Mouse (Mus musculus) embryonic facial prominence, embryonic 10.5 days (tissue): ENCODE data around the gene Snapc4. TPM values are rescaled to one million over a fixed set of nuclear protein-coding genes. Genes with fewer than 3 reads are reported as not detected.

Experiments used
- DNase-seq: peaks from one replicate; pipeline ENCODE4 v3.0.0-alpha.2; 2017; ENCODE audit warnings: low spot score
- H3K27ac ChIP-seq: fragments of 300-500 bp; sonication (generic); replicated peaks from 2 replicates; pipeline ENCODE4 v1.5.1; 2016; ENCODE audit warnings: mild to moderate bottlenecking
- H3K27me3 ChIP-seq: fragments of 300-500 bp; sonication (generic); replicated peaks from 2 replicates; pipeline ENCODE4 v1.6.1; 2016; ENCODE audit warnings: low read depth, mild to moderate bottlenecking; ENCODE audit not compliant: poor library complexity, severe bottlenecking
- H3K36me3 ChIP-seq: fragments of 300-500 bp; sonication (generic); replicated peaks from 2 replicates; pipeline ENCODE4 v1.6.1; 2016; ENCODE audit warnings: mild to moderate bottlenecking, moderate library complexity
- H3K4me1 ChIP-seq: fragments of 300-500 bp; sonication (generic); 2 replicates; pipeline ENCODE4 v1.6.1; 2016
- H3K4me3 ChIP-seq: fragments of 300-500 bp; sonication (generic); 2 replicates; pipeline ENCODE4 v1.5.1; 2016; ENCODE audit warnings: mild to moderate bottlenecking, moderate library complexity
- H3K9me3 ChIP-seq: fragments of 300-500 bp; sonication (generic); 2 replicates; pipeline ENCODE4 v1.6.1; 2016; ENCODE audit warnings: mild to moderate bottlenecking
- WGBS: fragments of 180-500 bp; shearing (Covaris S2); methylation state at CpG from one replicate; pipeline ENCODE4 v1.1.7; 2016; 5-methylcytosine and 5-hydroxymethylcytosine counted together
- polyA plus RNA-seq: library from polyadenylated mRNA; unstranded; fragments of >200 nt; fragmentation: Nextera tagmentation; extraction: Ambion mirVana; gene quantifications from 2 replicates; pipeline ENCODE4 v1.2.1, GENCODE M21; 2016

Snapc4 gene
- polyA plus RNA-seq, 1 experiment from 2014 or later = 39.3 TPM

DNA sequence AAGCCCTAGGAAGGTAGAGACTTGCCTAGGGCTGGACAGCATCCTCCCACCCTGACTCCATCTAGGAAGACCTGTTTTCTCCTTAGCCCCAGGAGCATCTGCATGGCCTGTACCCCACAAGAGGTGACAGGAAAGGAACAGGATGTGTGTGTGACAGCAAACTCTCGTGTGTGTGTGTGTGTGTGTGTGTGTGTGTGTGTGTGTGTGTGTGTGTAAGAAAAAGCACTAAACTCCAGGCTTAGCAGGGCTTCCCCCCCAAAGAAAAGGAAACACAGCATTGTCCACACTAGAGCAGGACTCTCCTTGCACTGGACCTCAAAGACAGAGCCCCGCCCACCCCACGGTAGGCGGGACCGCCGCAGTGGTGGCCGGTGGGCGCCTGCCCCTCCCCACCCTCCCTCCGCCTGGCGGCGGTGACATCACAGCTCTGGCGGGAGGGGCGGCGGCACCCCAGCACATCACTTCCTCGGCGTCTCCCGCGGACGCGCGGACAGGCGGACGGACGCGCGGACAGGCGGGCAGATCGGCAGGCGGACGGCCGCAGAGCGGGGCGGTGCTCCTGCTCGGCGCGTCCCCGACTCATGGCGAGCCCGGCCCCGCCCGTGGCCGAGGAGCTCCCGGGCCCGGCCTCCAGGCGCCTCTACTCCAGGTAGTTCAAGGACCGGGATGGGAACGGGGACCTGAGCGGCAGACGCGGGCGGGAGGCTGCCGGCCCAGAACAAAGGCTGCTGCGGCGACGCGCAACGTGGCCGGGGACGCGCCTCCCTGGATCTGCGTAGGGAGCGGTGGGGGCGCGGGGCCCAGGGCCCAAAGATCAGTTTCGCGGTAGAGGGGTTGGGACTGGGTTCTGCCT is 65.2 kb downstream of the Snapc4 start, which contains the start of gene Gpsm1:
TSS of gene Gpsm1 (plus strand) at position 444 of the 853 bp plus-strand sequence.
- WGBS = under 1% methylated on average over 65 of the region's 66 CpGs
- no peaks in the 10 kb centered on the region for H3K27me3 ChIP-seq
- peaks cover 76% of the 10 kb centered on the region for H3K4me1 ChIP-seq
- H3K36me3 ChIP-seq = peaks cover 29% of the 10 kb centered on the region
- H3K9me3 ChIP-seq = no peaks in the 10 kb centered on the region
- H3K27ac ChIP-seq = peak within 1 kb of the TSS; percentile 97
- DNase-seq = peak; percentile 95
- H3K4me3 ChIP-seq = peak within 1 kb of the TSS; percentile 91

DNA sequence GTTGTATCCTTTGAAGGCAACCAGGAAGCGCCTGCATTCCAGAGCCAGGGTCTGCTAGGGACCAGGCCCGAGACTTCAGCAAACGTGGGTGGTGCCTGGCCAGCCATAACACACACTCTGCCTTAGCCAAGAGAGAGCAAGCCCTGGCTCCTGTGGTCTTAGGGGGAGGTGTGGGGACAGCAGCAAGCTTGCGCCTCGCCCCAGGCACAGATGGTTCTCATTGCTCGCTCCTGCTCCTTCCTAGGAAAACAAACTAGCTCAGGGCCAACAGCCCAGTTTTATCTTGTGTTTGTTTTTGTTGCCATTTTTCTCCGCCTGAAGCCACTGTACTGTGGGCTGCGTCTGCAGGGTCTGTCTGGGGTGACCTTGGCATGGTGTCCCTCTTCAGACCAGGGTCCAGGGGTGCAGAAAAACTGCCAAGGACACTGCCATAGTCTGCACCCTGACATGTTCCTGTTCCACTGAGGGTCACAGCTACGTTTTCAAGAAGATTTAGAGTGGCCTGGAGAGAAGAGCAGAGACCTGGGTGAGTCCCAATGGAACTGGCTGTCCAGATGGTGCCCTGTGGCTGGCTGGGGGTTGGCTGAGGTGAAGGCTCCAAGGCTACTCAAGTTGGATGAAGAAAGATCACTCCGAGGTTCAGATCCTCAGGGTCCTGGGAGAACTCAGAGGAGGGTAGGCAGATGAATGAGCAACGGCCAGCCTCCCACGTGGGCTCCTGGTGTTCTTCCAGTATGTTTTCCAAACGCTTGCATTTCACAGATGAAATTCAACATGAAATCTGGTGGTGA is 66.0 kb downstream of the Snapc4 start:
- peak; percentile 81 for DNase-seq
- peaks cover 81% of the 10 kb centered on the region for H3K4me1 ChIP-seq
- peaks cover 22% of the 10 kb centered on the region for H3K36me3 ChIP-seq
- H3K9me3 ChIP-seq = no peaks in the 10 kb centered on the region
- H3K27me3 ChIP-seq = no peaks in the 10 kb centered on the region
- H3K27ac ChIP-seq = peak overlapping the region; percentile 97
- WGBS = 36% methylated on average over 13 of the region's 13 CpGs
- peak overlapping the region; percentile 91 for H3K4me3 ChIP-seq

DNA sequence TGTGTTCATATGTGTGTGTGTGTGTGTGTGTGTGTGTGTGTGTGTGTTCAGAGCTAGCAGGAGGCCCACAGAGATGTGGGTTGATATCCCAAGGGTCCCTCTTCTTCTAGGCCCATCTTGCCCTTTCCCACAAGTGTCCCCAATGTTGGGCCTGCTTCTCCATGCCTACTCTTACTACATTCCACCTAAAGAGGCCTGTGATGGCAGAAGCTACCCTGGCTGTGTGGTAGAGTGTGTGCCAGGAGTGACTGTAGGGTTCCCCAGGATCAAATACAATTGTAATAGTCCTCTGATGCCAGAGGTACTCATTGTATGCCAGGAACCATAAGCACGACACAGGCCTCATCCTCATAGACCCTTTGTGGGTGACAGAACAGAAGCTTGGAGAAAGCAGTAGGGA is 67.1 kb downstream of the Snapc4 start:
- Histone ChIP-seq H3K4me1 (peaks cover 81% of the 10 kb centered on the region), H3K27ac (peak overlapping the region; percentile 97), H3K4me3 (no peak overlapping the region), H3K27me3 (no peaks in the 10 kb centered on the region), H3K36me3 (peaks cover 12% of the 10 kb centered on the region), H3K9me3 (no peaks in the 10 kb centered on the region)
- DNase-seq = no peak
- 93% methylated on average over 1 of the region's 1 CpGs for WGBS

DNA sequence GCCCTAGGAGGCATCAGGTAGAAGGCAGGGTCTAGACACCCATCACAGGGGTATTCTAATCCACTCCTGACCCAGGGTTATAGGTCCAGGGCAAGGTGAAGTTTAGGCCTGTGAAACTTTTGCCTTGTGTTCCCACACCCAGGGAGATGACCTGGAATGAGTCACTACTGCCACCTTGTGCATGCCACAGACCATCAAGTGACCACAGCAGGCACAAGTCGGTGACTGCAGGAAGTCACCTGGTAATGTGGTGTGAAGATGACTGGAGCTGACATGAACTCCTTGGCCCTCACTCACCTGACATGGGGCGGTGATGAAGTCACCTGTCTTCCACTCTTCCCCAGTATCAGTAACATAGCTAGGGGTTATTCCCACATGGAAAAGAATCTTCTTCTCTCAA is 67.6 kb downstream of the Snapc4 start:
- Histone ChIP-seq H3K27me3 (no peaks in the 10 kb centered on the region), H3K27ac (peak overlapping the region; percentile 97), H3K4me1 (peaks cover 75% of the 10 kb centered on the region), H3K4me3 (no peak overlapping the region), H3K36me3 (peaks cover 6% of the 10 kb centered on the region), H3K9me3 (no peaks in the 10 kb centered on the region)
- 60% methylated on average over 2 of the region's 2 CpGs for whole genome bisulfite sequencing
- DNase-seq = no peak

Other genes with a start within 250 kb of the Snapc4 start
- 2.6 and 3.5 TPM in 2 replicates for gene Lhx3, start 172.4 kb downstream of the Snapc4 start, polyA plus RNA-seq
- 15.7 and 18.1 TPM in 2 replicates for gene Qsox2, start 143.1 kb downstream of the Snapc4 start, polyA plus RNA-seq
- 0.03 and 0.04 TPM in 2 replicates for gene Ccdc187, start 86.1 kb downstream of the Snapc4 start, polyA plus RNA-seq
- gene Gpsm1, start 65.1 kb downstream of the Snapc4 start, polyA plus RNA-seq = 96.7 and 97.2 TPM in 2 replicates
- gene Dnlz, start 28.5 kb downstream of the Snapc4 start, polyA plus RNA-seq = 31.5 and 32.2 TPM in 2 replicates
- gene Card9, start 19.7 kb downstream of the Snapc4 start, polyA plus RNA-seq = 0.87 and 0.96 TPM in 2 replicates
- gene Entr1, start 8.7 kb upstream of the Snapc4 start, polyA plus RNA-seq = 133 and 137 TPM in 2 replicates
- gene Pmpca, start 8.7 kb upstream of the Snapc4 start, polyA plus RNA-seq = 144 and 151 TPM in 2 replicates
- 28.6 and 31.8 TPM in 2 replicates for gene Inpp5e, start 28.6 kb upstream of the Snapc4 start, polyA plus RNA-seq
- 30.4 and 32.1 TPM in 2 replicates for gene Sec16a, start 64.6 kb upstream of the Snapc4 start, polyA plus RNA-seq
- gene Notch1, start 136.0 kb upstream of the Snapc4 start, polyA plus RNA-seq = 17.1 and 20.3 TPM in 2 replicates
- 93.2 and 96.6 TPM in 2 replicates for gene Egfl7, start 199.4 kb upstream of the Snapc4 start, polyA plus RNA-seq
- not detected in 2 replicates for gene Gm20532, start 206.0 kb upstream of the Snapc4 start, polyA plus RNA-seq
- 12.4 and 12.9 TPM in 2 replicates for gene Agpat2, start 223.8 kb upstream of the Snapc4 start, polyA plus RNA-seq
- 39.9 and 43.8 TPM in 2 replicates for gene Fam69b, start 247.8 kb upstream of the Snapc4 start, polyA plus RNA-seq